Mouse (Mus musculus): ENCODE measurements around the gene Cdh11. TPM values are rescaled to one million over a fixed set of nuclear protein-coding genes. Genes with fewer than 3 reads are reported as not detected.

Cdh11 gene
- total and polyA plus RNA-seq, 3 experiments, result 0.07 TPM; not detected in 2

DNA sequence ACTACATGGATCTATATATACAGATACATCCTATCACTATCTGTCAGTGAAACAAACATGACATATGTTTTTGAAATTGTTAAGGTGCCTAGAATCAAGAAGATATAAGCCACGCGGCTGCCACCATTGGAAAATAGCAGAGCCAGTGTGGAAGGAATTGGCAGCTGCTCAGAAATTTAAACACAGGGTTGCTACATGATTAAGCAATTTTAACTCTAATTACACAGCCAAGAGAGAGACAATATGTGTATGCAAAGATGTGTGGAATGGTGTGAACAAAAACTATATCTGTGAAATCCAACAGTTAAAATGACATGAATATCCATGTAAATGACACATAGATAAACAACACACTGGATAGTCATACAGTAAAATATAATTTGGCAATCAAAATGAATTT lies 128.9 kb downstream of the Cdh11 start:
- no peak for TF ChIP-seq CTCF (IDR thresholded peaks at IDR 0.05 in 2 of 3, conservative IDR thresholded peaks at IDR 0.05 in 1 of 3; ENCODE audit: control insufficient read depth in 1 of 3, insufficient read depth in 1 of 3, low read depth in 2 of 3, low read length in 3 of 3, poor library complexity in 1 of 3, severe bottlenecking in 1 of 3)
- no peak for TF ChIP-seq NRF1 (IDR thresholded peaks at IDR 0.05; ENCODE audit: insufficient read depth, low read depth, low read length, poor library complexity, severe bottlenecking)
- no peak for TF ChIP-seq MAFK (IDR thresholded peaks at IDR 0.05; ENCODE audit: borderline replicate concordance, low read depth, low read length)
- no peak for TF ChIP-seq POLR2AphosphoS5 (IDR thresholded peaks at IDR 0.05; ENCODE audit: borderline replicate concordance, low read depth, low read length)
- no peak for TF ChIP-seq MAX (IDR thresholded peaks at IDR 0.05; ENCODE audit: low read length)
- TF ChIP-seq ZC3H11A (IDR thresholded peaks at IDR 0.05; ENCODE audit: low read depth, low read length), result no peak
- no peak for TF ChIP-seq MAZ (IDR thresholded peaks at IDR 0.05; ENCODE audit: low read depth, low read length)
- no peak for TF ChIP-seq BHLHE40 (IDR thresholded peaks at IDR 0.05; ENCODE audit: borderline replicate concordance, low read depth, low read length)
- no peak for TF ChIP-seq POLR2A (IDR thresholded peaks at IDR 0.05; ENCODE audit: control insufficient read depth in 1 of 2, insufficient read depth in 1 of 2, low read depth in 1 of 2, low read length in 2 of 2, poor library complexity in 1 of 2)
- TF ChIP-seq CHD2 (IDR thresholded peaks at IDR 0.05; ENCODE audit: low read length), result no peak
- no peak for TF ChIP-seq SMC3 (IDR thresholded peaks at IDR 0.05; ENCODE audit: low read depth, low read length)
- no peak for TF ChIP-seq RAD21 (IDR thresholded peaks at IDR 0.05; ENCODE audit: low read depth, low read length)
- no peak for TF ChIP-seq EP300 (IDR thresholded peaks at IDR 0.05; ENCODE audit: low read depth in 1 of 2, low read length in 2 of 2)
- no peaks in the 10 kb centered on the region for H3K27me3 ChIP-seq (ENCODE audit: control insufficient read depth in 1 of 2, insufficient read depth in 2 of 2, low read length in 2 of 2)
- no peak overlapping the region for H3K9ac ChIP-seq (ENCODE audit: control insufficient read depth, low read depth, low read length, poor library complexity, severe bottlenecking)
- no peak overlapping the region for H3K4me3 ChIP-seq (ENCODE audit: control insufficient read depth in 1 of 2, insufficient read depth in 1 of 2, low read depth in 2 of 2, low read length in 2 of 2)
- no peaks in the 10 kb centered on the region for H3K79me2 ChIP-seq (ENCODE audit: control insufficient read depth, insufficient read depth, low read length, poor library complexity)
- H3K4me1 ChIP-seq (ENCODE audit: control insufficient read depth in 1 of 2, insufficient read depth in 2 of 2, low read length in 2 of 2), result no peaks in the 10 kb centered on the region
- no peak for DNase-seq (ENCODE audit: low read depth, low spot score)
- H3K9me3 ChIP-seq (replicated peaks; ENCODE audit: insufficient read depth, low read length), result no peaks in the 10 kb centered on the region
- H3K27ac ChIP-seq (ENCODE audit: control insufficient read depth, low read depth, low read length), result no peak overlapping the region
- H3K36me3 ChIP-seq (ENCODE audit: control insufficient read depth in 1 of 2, insufficient read depth in 2 of 2, low read length in 2 of 2), result no peaks in the 10 kb centered on the region

DNA sequence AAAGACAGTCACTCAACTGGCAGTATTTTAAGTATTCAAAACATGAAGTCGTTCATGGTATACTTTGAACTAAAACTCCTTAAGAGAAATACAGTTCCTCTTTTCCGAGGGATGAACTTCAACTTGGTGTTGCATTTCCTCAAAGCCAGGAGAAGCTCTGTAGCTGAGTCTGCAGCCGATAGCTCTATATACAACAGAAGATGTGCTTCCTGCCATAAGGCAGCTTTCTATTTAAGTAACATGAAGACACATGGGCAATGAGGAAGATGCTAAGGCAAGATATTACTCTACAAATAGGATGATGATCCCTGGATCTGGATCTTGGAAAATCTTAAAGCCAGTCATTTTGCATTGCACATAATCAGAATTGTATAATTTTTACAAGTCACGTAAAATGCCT lies 133.5 kb downstream of the Cdh11 start:
- Histone ChIP-seq H3K4me1 (ENCODE audit: control insufficient read depth in 1 of 2, insufficient read depth in 2 of 2, low read length in 2 of 2) (no peaks in the 10 kb centered on the region), H3K79me2 (ENCODE audit: control insufficient read depth, insufficient read depth, low read length, poor library complexity) (no peaks in the 10 kb centered on the region), H3K36me3 (ENCODE audit: control insufficient read depth in 1 of 2, insufficient read depth in 2 of 2, low read length in 2 of 2) (no peaks in the 10 kb centered on the region), H3K9ac (ENCODE audit: control insufficient read depth, low read depth, low read length, poor library complexity, severe bottlenecking) (no peak overlapping the region), H3K27me3 (ENCODE audit: control insufficient read depth in 1 of 2, insufficient read depth in 2 of 2, low read length in 2 of 2) (no peaks in the 10 kb centered on the region), H3K4me3 (ENCODE audit: control insufficient read depth in 1 of 2, insufficient read depth in 1 of 2, low read depth in 2 of 2, low read length in 2 of 2) (no peak overlapping the region), H3K9me3 (replicated peaks; ENCODE audit: insufficient read depth, low read length) (no peaks in the 10 kb centered on the region), H3K27ac (ENCODE audit: control insufficient read depth, low read depth, low read length) (no peak overlapping the region)
- TF ChIP-seq MYC (IDR thresholded peaks at IDR 0.05; ENCODE audit: low read depth, low read length), result no peak
- TF ChIP-seq SIN3A (IDR thresholded peaks at IDR 0.05; ENCODE audit: low read length), result no peak
- no peak for TF ChIP-seq MYB (IDR thresholded peaks at IDR 0.05; ENCODE audit: low read depth, low read length)
- TF ChIP-seq ETS1 (IDR thresholded peaks at IDR 0.05; ENCODE audit: low read depth, low read length), result no peak
- no peak for TF ChIP-seq UBTF (IDR thresholded peaks at IDR 0.05; ENCODE audit: borderline replicate concordance, insufficient read depth, low read depth, low read length)
- TF ChIP-seq JUND (IDR thresholded peaks at IDR 0.05; ENCODE audit: low read depth, low read length), result no peak
- TF ChIP-seq ELF1 (IDR thresholded peaks at IDR 0.05; ENCODE audit: low read depth, low read length), result no peak
- no peak for TF ChIP-seq POLR2AphosphoS5 (IDR thresholded peaks at IDR 0.05; ENCODE audit: borderline replicate concordance, low read depth, low read length)
- no peak for TF ChIP-seq HCFC1 (IDR thresholded peaks at IDR 0.05; ENCODE audit: low read depth, low read length)
- TF ChIP-seq MAFK (IDR thresholded peaks at IDR 0.05; ENCODE audit: borderline replicate concordance, low read depth, low read length), result no peak
- TF ChIP-seq CHD1 (IDR thresholded peaks at IDR 0.05; ENCODE audit: low read depth, low read length), result no peak
- TF ChIP-seq RCOR1 (IDR thresholded peaks at IDR 0.05; ENCODE audit: low read depth, low read length), result no peak
- no peak for TF ChIP-seq NELFE (IDR thresholded peaks at IDR 0.05; ENCODE audit: low read depth, low read length)
- no peak for TF ChIP-seq ZNF384 (IDR thresholded peaks at IDR 0.05; ENCODE audit: low read depth, low read length)
- no peak for TF ChIP-seq USF1 (IDR thresholded peaks at IDR 0.05; ENCODE audit: low read depth, low read length)
- DNase-seq (ENCODE audit: low read depth, low spot score), result no peak
